Mouse (Mus musculus) liver (tissue): ENCODE results near the gene Tusc1.
A peak's percentile ranks its signal among the peaks of the same experiment; 100 is the strongest.

ENCODE experiments used
- DNase-seq: peaks from one replicate; pipeline ENCODE4 v3.0.0-alpha.2; 2020; ENCODE audit warnings: mixed read lengths

Tusc1 gene

GRCm38 (mm10) chr4:93335118-93336003 lies at the start of gene Tusc1:
Tusc1 (minus strand) TSS chr4:93335511.
- peak; percentile 86 for DNase-seq

GRCm38 (mm10) chr4:93352930-93353329 lies 17.6 kb upstream of the Tusc1 start:
- no peak for DNase-seq

GRCm38 (mm10) chr4:93344357-93344756 lies 9.0 kb upstream of the Tusc1 start:
- no peak for DNase-seq

- DNase-seq, result no peak
Measured at GRCm38 (mm10) chr4:93341568-93341967, 6.3 kb upstream of the Tusc1 start.

GRCm38 (mm10) chr4:93337977-93338376 lies 2.7 kb upstream of the Tusc1 start:
- DNase-seq, result peak; percentile 59

- peak; percentile 93 for DNase-seq
Measured at GRCm38 (mm10) chr4:93334636-93335117, 634 bp downstream of the Tusc1 start.

GRCm38 (mm10) chr4:93307486-93307885 lies 27.8 kb downstream of the Tusc1 start:
- no peak for DNase-seq

- DNase-seq, result no peak
Measured at GRCm38 (mm10) chr4:93286065-93286464, 49.2 kb downstream of the Tusc1 start.
